Mouse (Mus musculus) thymus, postnatal 10 days (tissue): ENCODE measurements around the gene Crim1.
"Not testable (repeated sequence)": the region's sequence is repeated elsewhere in the genome, so short reads cannot be mapped to it uniquely, and the experiment has no call there.

ENCODE experiments used
- DNase-seq, 2 experiments: peaks; one replicate each; pipeline ENCODE4 v3.0.0; 2021; ENCODE audit warnings: low spot score in 2 of 2

Gene Crim1

GRCm38 (mm10) chr17:78250149-78250938, 50.3 kb downstream of the Crim1 start:
- DNase-seq, result no peak

DNA sequence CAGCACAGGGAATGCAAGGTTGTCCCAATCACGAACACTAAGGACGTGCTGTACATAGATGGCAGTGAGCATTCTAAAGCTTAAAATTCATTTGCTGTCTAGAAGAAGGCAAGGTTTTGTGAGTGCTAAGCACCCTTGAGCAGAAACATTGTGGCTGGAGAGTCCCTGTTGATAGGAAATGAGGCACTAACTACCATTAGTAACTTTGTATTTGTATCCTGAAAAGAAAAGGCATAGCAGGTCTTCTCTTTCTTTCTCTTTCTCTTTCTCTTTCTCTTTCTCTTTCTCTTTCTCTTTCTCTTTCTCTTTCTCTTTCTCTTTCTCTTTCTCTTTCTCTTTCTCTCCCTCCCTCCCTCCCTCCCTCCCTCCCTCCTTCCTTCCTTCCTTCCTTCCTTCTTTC, 53.5 kb downstream of the Crim1 start:
- DNase-seq, result not testable (repeated sequence)

DNA sequence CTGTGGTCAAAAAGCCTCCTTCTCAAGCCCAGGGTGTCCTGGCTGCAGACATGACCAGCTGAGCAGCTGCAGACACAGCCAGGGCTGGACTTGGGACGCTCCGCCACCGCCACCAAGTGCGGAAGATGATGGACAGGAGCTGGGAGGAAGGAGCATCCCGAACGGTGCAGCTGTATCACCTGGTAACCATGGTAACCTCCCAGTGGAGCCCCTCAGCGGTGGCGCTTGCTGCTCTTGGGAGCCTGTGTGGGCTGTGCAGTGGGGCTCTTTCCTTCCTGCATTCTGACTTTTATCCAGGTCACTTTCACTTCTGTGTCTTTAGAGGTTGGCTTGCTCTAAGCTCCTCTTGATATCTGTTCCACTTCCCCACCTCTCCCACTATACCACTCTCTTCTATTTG, 54.2 kb downstream of the Crim1 start:
- no peak for DNase-seq

DNA sequence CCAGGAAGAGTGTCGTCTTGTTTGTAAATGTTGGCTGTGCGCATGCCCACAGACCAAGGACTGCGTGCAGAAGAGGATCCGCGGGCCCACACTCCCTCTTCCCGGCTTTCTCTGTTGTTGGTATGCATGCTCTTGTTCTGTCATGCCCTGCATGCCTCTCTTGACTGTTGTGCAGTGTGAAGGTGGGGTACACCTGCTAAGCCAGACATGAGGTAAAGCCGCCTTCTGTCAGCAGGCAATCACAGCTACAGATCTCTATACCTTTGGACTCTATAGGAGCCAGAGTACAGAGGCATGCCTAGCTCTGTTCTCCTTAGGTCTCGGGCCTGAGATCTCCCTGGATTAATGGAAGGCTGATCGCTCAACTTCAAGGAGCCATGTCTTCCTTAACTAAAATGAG, 55.7 kb downstream of the Crim1 start:
- no peak for DNase-seq

DNA sequence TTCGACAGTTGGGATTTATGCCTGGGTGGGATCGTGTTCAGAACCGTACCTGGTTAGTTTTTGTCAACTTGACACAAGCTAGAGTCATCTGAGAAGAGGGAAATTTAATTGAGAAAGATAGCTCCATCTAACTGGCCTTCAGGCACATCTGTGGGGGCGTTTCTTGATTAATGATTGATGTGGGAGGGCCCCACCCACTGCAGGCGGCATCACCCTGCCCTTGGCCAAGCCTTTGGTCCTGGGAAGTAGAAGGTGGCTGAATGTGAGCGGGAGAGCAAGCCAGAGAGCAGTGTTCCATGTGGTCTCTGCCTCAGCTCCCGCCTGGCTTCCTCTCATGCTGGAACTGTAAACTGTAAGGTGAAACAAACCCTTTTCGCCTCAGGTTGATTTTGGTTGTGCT, 56.5 kb downstream of the Crim1 start:
- DNase-seq, result no peak

GRCm38 (mm10) chr17:78261684-78262083, 61.6 kb downstream of the Crim1 start:
- DNase-seq, result no peak

DNA sequence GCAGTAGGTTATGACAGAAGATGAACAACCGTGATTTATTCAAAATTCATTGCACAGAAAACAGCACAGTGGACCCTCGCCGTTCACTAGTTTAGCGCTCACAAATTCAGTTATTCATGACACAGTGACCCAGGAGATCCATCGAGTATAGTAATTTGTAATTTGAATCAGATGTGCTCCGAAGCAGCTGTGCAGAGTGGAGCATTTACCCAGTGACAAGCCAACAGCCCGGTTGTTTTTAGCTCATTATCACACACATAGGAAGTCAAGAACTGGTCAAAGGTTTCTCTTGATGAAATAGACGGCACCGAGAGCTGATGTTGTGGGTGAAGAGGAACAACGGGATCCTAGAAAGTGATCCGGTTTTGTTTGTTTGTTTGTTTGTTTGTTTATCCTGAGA, 64.1 kb downstream of the Crim1 start:
- no peak for DNase-seq

- no peak for DNase-seq
Observed at GRCm38 (mm10) chr17:78265135-78265534, 65.1 kb downstream of the Crim1 start.

GRCm38 (mm10) chr17:78266271-78266670, 66.2 kb downstream of the Crim1 start:
- DNase-seq, result no peak

GRCm38 (mm10) chr17:78268591-78268990, 68.5 kb downstream of the Crim1 start:
- no peak for DNase-seq

- no peak for DNase-seq
Observed at GRCm38 (mm10) chr17:78269311-78269710, 69.3 kb downstream of the Crim1 start.

- no peak for DNase-seq
Observed at GRCm38 (mm10) chr17:78270019-78270418, 70.0 kb downstream of the Crim1 start.

GRCm38 (mm10) chr17:78271731-78272130, 71.7 kb downstream of the Crim1 start:
- no peak for DNase-seq

GRCm38 (mm10) chr17:78272142-78272541, 72.1 kb downstream of the Crim1 start:
- no peak for DNase-seq

DNA sequence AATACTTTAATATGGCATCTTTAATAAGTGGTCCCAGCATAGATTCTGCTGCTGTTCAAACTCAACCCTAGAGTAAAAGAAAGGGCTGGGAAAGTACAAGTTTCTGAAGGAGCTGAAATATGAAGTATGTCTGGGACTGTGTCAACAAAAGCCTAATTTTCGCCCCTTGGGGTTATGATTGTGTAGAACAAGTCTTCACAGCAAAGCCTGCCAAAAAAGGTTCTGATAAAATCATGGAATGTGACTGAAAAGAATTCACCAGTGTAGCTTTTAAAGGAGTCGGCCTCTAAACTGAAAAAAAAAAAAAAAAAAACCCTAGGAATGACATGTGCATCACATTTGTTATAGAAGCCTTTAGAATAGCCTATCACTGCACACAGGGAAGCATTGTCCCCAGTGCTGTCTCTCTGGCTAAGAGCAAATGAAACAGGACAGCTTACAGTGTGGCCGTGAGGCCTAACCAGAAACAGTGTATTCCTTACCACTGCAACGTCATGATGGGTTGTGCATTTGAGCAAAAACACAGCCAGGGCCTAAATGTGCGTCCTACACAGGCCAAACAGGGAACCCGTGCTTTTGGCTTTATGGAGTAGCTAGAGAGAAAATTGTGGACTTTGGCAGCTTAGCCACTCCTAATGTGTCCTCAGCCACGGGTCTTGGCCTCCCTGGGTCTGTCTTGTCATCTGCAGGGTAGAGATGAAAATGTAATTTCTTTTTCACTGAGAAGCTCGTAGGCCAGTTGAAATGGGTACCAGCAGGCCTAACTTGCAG, 72.8 kb downstream of the Crim1 start:
- no peak for DNase-seq

DNA sequence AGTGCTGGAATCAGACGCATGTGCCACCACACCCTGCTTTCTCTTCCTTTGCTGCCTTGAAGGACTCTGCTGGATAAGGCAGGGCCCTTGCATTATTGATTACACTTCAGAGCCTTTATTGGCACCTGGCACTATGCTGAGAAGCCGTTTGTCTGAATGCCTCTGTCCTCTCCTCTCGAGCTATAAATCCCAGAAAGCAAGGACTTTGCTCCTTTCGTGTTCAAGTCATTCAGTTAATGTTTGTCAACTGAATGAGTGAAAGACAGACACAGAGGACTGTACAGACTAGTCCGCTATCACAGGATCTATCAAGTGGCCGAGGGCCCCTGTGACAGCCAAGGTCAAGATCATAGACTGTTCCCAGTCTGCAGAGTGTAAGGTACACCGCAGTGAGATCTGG, 73.8 kb downstream of the Crim1 start:
- DNase-seq, result no peak

GRCm38 (mm10) chr17:78274609-78275506, 74.8 kb downstream of the Crim1 start:
- DNase-seq, result no peak

- no peak for DNase-seq
Observed at GRCm38 (mm10) chr17:78275507-78275813, 75.4 kb downstream of the Crim1 start.

- DNase-seq, result no peak
Observed at GRCm38 (mm10) chr17:78279191-78279590, 79.1 kb downstream of the Crim1 start.

DNA sequence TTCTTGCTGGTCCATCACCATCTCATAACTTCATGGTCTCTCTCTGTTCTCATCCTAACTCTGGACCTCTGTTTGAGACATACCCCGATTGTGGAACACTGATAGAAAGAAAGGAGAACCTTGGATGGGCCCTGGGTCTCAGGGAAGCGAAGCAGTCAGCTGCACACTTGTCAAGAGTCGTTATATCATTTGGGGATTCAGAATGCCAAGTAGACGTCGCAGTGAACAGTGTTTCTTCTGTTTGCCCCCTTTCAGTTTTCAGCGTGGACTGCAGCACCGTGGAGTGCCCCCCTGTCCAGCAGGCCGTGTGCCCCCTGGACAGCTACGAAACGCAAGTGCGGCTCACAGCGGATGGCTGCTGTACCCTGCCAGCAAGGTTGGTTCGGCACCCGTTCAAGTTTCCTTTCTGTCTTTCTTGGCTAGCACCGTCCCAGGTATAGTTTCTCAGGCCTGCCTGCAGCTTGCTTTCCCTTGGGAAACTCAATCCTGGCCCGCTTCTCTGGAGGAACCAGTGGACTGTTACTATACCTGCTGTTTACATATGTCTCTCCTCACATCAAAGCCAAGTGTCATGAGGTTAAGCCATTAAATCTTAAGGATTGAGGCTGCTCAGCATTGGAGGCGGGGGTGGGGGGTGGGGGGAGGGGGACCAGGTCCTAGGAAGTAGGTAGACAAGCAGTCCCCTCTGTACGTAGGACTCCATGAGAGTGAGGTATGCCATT, 81.1 kb downstream of the Crim1 start:
- no peak for DNase-seq

GRCm38 (mm10) chr17:78283271-78283992, 83.4 kb downstream of the Crim1 start:
- no peak for DNase-seq
